Mouse (Mus musculus) liver, embryonic 14.5 days (tissue): Measurements from ENCODE around the gene Dcbld1.

Experiments used
- CTCF ChIP-seq: IDR thresholded peaks from 2 replicates; pipeline ENCODE4 v1.5.1; 2016; ENCODE audit warnings: antibody characterized with exemption, low read depth, control low read depth
- EP300 ChIP-seq: IDR thresholded peaks from 2 replicates; pipeline ENCODE4 v1.6.1; 2016; ENCODE audit warnings: antibody characterized with exemption, low read depth

DNA sequence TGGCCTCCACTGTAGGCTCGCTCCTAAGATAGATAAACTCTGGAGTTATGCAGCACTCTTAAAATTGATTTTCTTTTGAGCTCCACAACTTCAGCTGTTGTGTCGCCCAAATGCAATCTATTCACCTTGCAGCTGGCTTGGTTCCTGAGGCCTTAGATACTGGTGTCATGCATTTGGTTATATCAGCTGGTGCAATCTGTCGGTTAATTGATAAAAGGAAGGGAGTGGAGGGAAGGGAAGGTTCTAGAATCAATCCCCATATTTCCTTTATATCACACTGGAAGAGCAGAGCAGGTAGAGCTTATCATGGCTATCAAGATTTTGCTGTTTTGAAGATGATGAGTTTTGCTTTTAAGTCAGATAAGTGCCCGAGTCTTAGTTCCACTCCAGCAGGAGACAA, 26.8 kb downstream of the Dcbld1 start:
- TF ChIP-seq CTCF (no peak), EP300 (no peak)
